Mouse (Mus musculus) neural tube, embryonic 12.5 days (tissue): ENCODE measurements around the gene Rpap1. TPM values are rescaled to one million over a fixed set of nuclear protein-coding genes. Genes with fewer than 3 reads are reported as not detected.
"Not testable (repeated sequence)": the region's sequence is repeated elsewhere in the genome, so short reads cannot be mapped to it uniquely, and the experiment has no call there.

ENCODE experiments used
- ATAC-seq: fragments of 200-750 bp; cut with Nextera tagmentation; 2 replicates; pipeline ENCODE4 v1.8.0; 2017; ENCODE audit warnings: low read depth, mild to moderate bottlenecking, moderate TSS enrichment, moderate library complexity; ENCODE audit not compliant: low FRiP score
- H3K27ac ChIP-seq: fragments of 300-500 bp; sonication (generic); 2 replicates; pipeline ENCODE4 v1.5.1; 2016
- H3K27me3 ChIP-seq: fragments of 300-500 bp; sonication (generic); replicated peaks from 2 replicates; pipeline ENCODE4 v1.6.1; 2016; ENCODE audit warnings: mild to moderate bottlenecking
- H3K36me3 ChIP-seq: fragments of 300-500 bp; sonication (generic); 2 replicates; pipeline ENCODE4 v1.6.1; 2016; ENCODE audit warnings: mild to moderate bottlenecking
- H3K4me1 ChIP-seq: fragments of 300-500 bp; sonication (generic); 2 replicates; pipeline ENCODE4 v1.6.1; 2016
- H3K4me2 ChIP-seq: fragments of 300-500 bp; sonication (generic); replicated peaks from 2 replicates; pipeline ENCODE4 v1.6.1; 2016; ENCODE audit warnings: mild to moderate bottlenecking
- H3K4me3 ChIP-seq: fragments of 300-500 bp; sonication (generic); 2 replicates; pipeline ENCODE4 v1.5.1; 2016
- H3K9ac ChIP-seq: fragments of 300-500 bp; sonication (generic); 2 replicates; pipeline ENCODE4 v1.6.1; 2016; ENCODE audit warnings: mild to moderate bottlenecking
- H3K9me3 ChIP-seq: fragments of 300-500 bp; sonication (generic); 2 replicates; pipeline ENCODE4 v1.6.1; 2016; ENCODE audit warnings: mild to moderate bottlenecking
- WGBS: fragments of 180-500 bp; shearing (Covaris S2); methylation state at CpG from one replicate; pipeline ENCODE4 v1.1.7; 2016; 5-methylcytosine and 5-hydroxymethylcytosine counted together
- polyA plus RNA-seq: library from polyadenylated mRNA; unstranded; fragments of >200 nt; fragmentation: Nextera tagmentation; extraction: Ambion mirVana; gene quantifications from 2 replicates; pipeline ENCODE4 v1.2.1, GENCODE M21; 2016

Gene Rpap1
- polyA plus RNA-seq, 1 experiment from 2014 or later = 28.8 TPM

DNA sequence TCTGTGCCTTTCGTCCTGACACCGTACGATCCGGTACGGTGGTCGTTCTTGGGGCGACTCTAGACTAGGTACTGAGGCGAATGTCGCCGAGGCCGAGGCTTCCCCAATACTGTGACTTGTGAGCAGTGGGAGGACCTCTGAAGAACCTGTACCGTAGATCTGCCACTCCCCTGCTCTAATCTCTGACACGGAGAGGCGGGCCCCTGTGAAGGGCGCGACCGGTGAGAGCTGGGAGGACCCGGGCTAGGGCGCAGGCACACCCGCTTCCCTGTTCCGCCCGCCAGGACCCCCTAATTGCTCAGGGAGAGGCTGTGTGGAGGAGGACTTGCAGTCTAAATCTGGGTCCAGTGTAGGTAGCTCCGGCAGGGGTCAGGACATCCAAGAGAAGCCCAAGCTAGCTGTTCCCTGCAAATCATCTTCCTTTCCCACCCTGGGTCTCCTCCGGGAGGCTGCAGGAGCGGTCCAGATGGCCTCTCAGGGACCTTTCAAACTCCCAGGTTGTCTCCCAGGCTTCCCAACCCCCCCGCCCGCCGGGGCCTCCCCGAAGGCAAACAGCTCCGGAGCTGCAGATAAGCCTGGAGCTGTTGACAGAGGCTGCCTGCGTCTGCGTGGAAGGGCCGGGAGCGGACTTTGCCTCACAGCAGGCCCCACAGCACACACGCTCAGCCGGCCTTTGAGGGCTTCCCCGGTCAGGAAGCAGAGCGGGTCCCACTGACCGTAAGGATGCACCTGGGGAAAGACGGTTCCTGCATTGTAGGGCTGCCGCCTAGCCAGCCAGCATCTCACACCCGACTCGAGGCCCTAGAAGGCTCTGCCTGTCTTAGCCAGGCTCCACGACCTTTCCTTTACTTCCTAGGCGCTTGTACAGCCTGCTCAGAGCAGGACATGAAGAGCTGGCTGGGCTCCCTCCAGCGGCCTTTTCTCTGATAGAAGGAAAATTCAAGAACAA, 42.9 kb downstream of the Rpap1 start:
- H3K4me1 ChIP-seq = peaks cover 33% of the 10 kb centered on the region
- H3K9me3 ChIP-seq = no peaks in the 10 kb centered on the region
- no peak overlapping the region for H3K27ac ChIP-seq
- peak overlapping the region; percentile 13 for H3K4me3 ChIP-seq
- H3K36me3 ChIP-seq = no peaks in the 10 kb centered on the region
- no peak overlapping the region for H3K9ac ChIP-seq
- peaks cover 68% of the 10 kb centered on the region for H3K27me3 ChIP-seq
- WGBS = 3% methylated on average over 46 of the region's 46 CpGs
- H3K4me2 ChIP-seq = peak overlapping the region; percentile 47
- no peak for ATAC-seq

GRCm38 (mm10) chr2:119743808-119744162, 43.6 kb downstream of the Rpap1 start:
- H3K4me2 ChIP-seq = peak overlapping the region; percentile 47
- peaks cover 64% of the 10 kb centered on the region for H3K27me3 ChIP-seq
- H3K9ac ChIP-seq = no peak overlapping the region
- 5% methylated on average over 22 of the region's 22 CpGs for WGBS
- no peak for ATAC-seq
- no peaks in the 10 kb centered on the region for H3K9me3 ChIP-seq
- H3K4me1 ChIP-seq = peaks cover 33% of the 10 kb centered on the region
- peak overlapping the region; percentile 13; the same call in 1 of the 2 replicates for H3K4me3 ChIP-seq
- H3K36me3 ChIP-seq = no peaks in the 10 kb centered on the region
- no peak overlapping the region for H3K27ac ChIP-seq

GRCm38 (mm10) chr2:119743176-119743807, 44.0 kb downstream of the Rpap1 start:
- ATAC-seq = no peak
- Histone ChIP-seq H3K36me3 (no peaks in the 10 kb centered on the region), H3K27me3 (peaks cover 64% of the 10 kb centered on the region), H3K27ac (no peak overlapping the region), H3K4me1 (peaks cover 33% of the 10 kb centered on the region), H3K9me3 (no peaks in the 10 kb centered on the region), H3K4me3 (peak overlapping the region; percentile 60), H3K4me2 (peak overlapping the region; percentile 99), H3K9ac (peak overlapping the region; percentile 69)
- WGBS = 6% methylated on average over 27 of the region's 31 CpGs

DNA sequence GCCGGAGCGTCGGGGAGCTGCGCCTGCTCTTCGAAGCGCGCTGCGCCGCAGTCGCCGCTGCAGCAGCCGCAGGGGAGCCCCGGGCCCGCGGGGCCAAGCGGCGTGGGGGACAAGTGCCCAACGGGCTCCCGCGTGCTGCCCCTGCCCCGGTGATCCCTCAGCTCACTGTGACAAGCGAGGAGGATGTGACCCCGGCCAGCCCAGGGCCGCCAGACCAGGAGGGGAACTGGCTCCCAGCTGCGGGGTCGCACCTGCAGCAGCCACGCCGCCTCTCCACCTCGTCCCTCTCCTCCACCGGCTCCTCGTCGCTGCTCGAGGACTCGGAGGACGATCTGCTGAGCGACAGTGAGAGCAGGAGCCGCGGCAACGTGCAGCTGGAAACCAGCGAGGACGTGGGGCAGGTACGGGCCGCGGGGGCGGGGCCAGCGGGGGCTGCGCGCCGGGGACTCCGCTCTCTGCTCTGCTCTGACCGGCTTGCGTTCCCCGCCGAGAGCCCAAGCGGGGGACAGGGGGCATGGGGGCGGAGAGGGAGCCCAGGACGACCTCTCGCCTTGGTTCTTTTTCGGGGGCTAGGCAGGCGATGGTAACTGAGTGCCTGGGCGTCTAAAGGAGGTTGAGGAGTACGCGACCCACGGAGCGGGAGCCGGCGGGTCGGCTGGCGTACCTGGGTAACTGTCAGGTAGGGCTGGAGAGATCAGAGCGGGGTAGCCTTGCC, 44.7 kb downstream of the Rpap1 start:
- peak overlapping the region; percentile 99 for H3K4me2 ChIP-seq
- H3K27me3 ChIP-seq = peaks cover 62% of the 10 kb centered on the region
- peaks cover 33% of the 10 kb centered on the region for H3K4me1 ChIP-seq
- H3K36me3 ChIP-seq = no peaks in the 10 kb centered on the region
- peak overlapping the region; percentile 69 for H3K9ac ChIP-seq
- H3K9me3 ChIP-seq = no peaks in the 10 kb centered on the region
- no peak overlapping the region for H3K27ac ChIP-seq
- peak overlapping the region; percentile 60 for H3K4me3 ChIP-seq
- ATAC-seq = peak; percentile 57
- WGBS = under 1% methylated on average over 70 of the region's 70 CpGs

DNA sequence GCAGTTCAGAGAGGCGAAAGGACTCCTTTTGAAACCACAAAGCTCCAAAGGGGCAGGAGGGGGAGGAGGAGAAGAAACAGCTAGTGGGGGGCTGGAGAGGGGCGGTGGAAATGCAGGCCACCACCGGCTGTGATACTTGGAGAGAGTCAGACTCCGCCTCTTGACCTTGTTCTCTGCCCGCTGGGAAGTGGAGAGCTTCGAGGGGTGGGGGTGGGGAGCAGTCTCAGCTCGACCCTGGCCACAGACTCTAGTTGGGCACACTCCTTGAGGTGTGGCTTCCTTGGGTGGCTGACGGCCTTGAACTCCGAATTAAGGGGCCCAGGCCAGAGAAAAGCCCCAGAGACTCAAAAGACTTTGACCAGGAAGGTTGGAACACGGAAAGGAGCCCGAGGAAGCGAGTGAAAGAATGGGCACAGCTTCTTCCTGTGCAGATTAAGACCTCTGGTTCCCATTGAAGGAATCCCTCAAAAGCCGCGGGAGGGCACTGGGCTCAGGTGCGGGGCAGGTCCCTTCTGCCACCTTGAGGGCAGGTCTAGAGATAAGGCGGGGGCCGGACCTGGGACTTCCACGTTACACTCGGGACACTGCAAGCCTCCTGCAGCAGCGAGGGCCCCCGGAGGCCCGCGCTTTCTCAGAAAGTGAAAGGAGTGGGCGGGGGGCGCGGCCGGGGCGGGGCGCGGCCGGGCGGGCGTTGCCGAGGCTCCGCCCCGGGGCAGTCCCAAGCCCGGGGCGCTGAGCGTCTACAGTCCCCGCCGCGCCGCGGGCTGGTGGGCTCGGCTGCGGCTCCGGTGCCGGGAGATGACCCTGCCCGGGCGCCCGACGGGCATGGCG, 45.5 kb downstream of the Rpap1 start, which contains the start of gene Itpka:
Gene Itpka (plus strand): TSS at position 757 of the 831 bp plus-strand sequence.
- H3K36me3 ChIP-seq = no peaks in the 10 kb centered on the region
- H3K4me2 ChIP-seq = peak within 1 kb of the TSS; percentile 99
- H3K9ac ChIP-seq = peak within 1 kb of the TSS; percentile 69
- H3K4me3 ChIP-seq = peak within 1 kb of the TSS; percentile 60
- peaks cover 62% of the 10 kb centered on the region for H3K27me3 ChIP-seq
- ATAC-seq = peak; percentile 64
- no peaks in the 10 kb centered on the region for H3K9me3 ChIP-seq
- peak within 1 kb of the TSS; percentile 32; the same call in 1 of the 2 replicates for H3K27ac ChIP-seq
- H3K4me1 ChIP-seq = peaks cover 33% of the 10 kb centered on the region
- WGBS = under 1% methylated on average over 52 of the region's 53 CpGs

GRCm38 (mm10) chr2:119740567-119740966, 46.8 kb downstream of the Rpap1 start:
- Histone ChIP-seq H3K27ac (no peak overlapping the region), H3K9me3 (no peaks in the 10 kb centered on the region), H3K4me3 (no peak overlapping the region), H3K4me2 (no peak overlapping the region), H3K4me1 (peaks cover 33% of the 10 kb centered on the region), H3K9ac (no peak overlapping the region), H3K36me3 (0 out of 2 replicates have a peak, but pooled peaks cover under 1% of the 10 kb centered on the region), H3K27me3 (peaks cover 52% of the 10 kb centered on the region)
- no peak for ATAC-seq
- WGBS = 26% methylated on average over 2 of the region's 2 CpGs

DNA sequence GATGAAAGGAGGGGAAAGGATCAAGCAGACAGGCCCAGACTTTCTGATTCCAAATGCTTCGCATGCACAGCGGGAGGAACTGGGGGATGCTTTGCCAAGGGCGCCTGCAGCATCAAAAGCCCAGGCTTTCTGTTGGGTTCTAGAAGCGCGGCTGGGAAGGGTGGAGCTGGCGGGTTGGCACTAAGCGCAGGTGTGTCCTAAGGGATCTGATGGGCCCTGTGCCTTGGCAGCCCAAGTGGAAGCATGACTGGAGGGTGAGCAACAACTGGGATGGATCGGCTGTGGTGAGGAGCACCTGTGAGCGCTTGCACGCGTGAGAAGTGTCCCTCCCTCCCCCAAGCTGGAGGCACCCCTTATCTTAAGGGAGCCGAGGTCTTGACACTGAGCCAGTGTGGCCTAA, 50.2 kb downstream of the Rpap1 start:
- peaks cover 32% of the 10 kb centered on the region for H3K36me3 ChIP-seq
- no peaks in the 10 kb centered on the region for H3K9me3 ChIP-seq
- no peak overlapping the region for H3K4me2 ChIP-seq
- H3K4me3 ChIP-seq = no peak overlapping the region
- peaks cover 9% of the 10 kb centered on the region for H3K4me1 ChIP-seq
- no peak overlapping the region for H3K27ac ChIP-seq
- H3K27me3 ChIP-seq = peaks cover 18% of the 10 kb centered on the region
- ATAC-seq = no peak
- H3K9ac ChIP-seq = no peak overlapping the region
- 23% methylated on average over 12 of the region's 12 CpGs for WGBS

- peaks cover 94% of the 10 kb centered on the region for H3K36me3 ChIP-seq
- WGBS = 87% methylated on average over 4 of the region's 4 CpGs
- no peaks in the 10 kb centered on the region for H3K4me1 ChIP-seq
- H3K9me3 ChIP-seq = no peaks in the 10 kb centered on the region
- H3K9ac ChIP-seq = no peak overlapping the region
- no peak for ATAC-seq
- H3K4me2 ChIP-seq = no peak overlapping the region
- no peak overlapping the region for H3K27ac ChIP-seq
- no peak overlapping the region for H3K4me3 ChIP-seq
- H3K27me3 ChIP-seq = no peaks in the 10 kb centered on the region; the same call in 1 of the 2 replicates
These were observed 56.6 kb downstream of the Rpap1 start for GRCm38 (mm10) chr2:119730735-119731134.

DNA sequence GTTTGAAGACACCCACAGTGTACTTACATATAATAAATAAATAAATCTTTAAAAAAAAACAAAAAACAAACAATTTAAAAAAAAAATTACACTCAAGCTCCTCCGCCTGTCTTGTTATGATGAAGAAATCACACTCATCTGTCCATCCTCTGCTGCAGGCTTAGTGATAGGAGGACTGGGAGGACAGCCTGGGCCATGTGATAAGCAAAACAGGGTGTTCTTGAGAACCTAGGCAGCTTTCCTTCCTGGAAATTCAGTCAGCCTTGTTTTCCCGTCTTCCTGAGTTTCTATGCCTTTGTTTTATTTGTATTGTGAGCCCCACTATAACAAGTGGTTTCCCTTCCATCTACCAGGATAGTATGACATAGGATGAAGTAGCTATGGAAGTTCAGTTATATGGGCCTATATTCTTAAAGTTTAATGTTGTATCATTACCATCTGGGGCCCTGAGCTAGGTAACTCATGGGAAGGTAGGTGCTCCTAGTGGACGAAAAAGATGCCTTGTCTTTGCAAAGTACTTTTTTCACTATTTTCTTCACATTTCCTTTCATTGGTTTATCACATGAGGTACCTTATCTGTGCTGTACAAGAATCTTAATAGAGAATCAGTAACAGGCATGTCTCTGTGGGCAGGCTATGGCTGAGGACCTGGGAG, 59.4 kb downstream of the Rpap1 start:
- ATAC-seq = no peak
- 91% methylated on average over 3 of the region's 3 CpGs for WGBS
- Histone ChIP-seq H3K9ac (no peak overlapping the region), H3K27ac (no peak overlapping the region), H3K4me1 (no peaks in the 10 kb centered on the region), H3K36me3 (peaks cover 93% of the 10 kb centered on the region), H3K4me3 (no peak overlapping the region), H3K9me3 (no peaks in the 10 kb centered on the region), H3K27me3 (no peaks in the 10 kb centered on the region), H3K4me2 (no peak overlapping the region)

GRCm38 (mm10) chr2:119721070-119721469, 66.3 kb downstream of the Rpap1 start:
- peaks cover 73% of the 10 kb centered on the region for H3K36me3 ChIP-seq
- H3K9ac ChIP-seq = no peak overlapping the region
- H3K27me3 ChIP-seq = no peaks in the 10 kb centered on the region
- no peak overlapping the region for H3K4me2 ChIP-seq
- ATAC-seq = no peak
- H3K4me3 ChIP-seq = no peak overlapping the region
- no peaks in the 10 kb centered on the region for H3K4me1 ChIP-seq
- WGBS = 96% methylated on average over 8 of the region's 8 CpGs
- H3K9me3 ChIP-seq = no peaks in the 10 kb centered on the region
- H3K27ac ChIP-seq = no peak overlapping the region

GRCm38 (mm10) chr2:119715868-119716267, 71.5 kb downstream of the Rpap1 start:
- not testable (repeated sequence) for H3K9ac ChIP-seq, H3K27me3 ChIP-seq, H3K9me3 ChIP-seq, H3K27ac ChIP-seq, ATAC-seq, H3K4me3 ChIP-seq, H3K4me2 ChIP-seq, H3K4me1 ChIP-seq
- 97% methylated on average over 2 of the region's 2 CpGs for WGBS
- peaks cover 59% of the 10 kb centered on the region for H3K36me3 ChIP-seq
